Mouse (Mus musculus) hindbrain, embryonic 12.5 days (tissue): ENCODE results near the gene Rnd3. TPM values are rescaled to one million over a fixed set of nuclear protein-coding genes. Genes with fewer than 3 reads are reported as not detected.
A peak's percentile ranks its signal among the peaks of the same experiment; 100 is the strongest.

Source experiments
- ATAC-seq: fragments of 200-750 bp; cut with Nextera tagmentation; 2 replicates; pipeline ENCODE4 v1.8.0; 2017; ENCODE audit warnings: moderate TSS enrichment; ENCODE audit not compliant: low FRiP score
- H3K27ac ChIP-seq: fragments of 300-500 bp; sonication (generic); 2 replicates; pipeline ENCODE4 v1.5.1; 2016; ENCODE audit warnings: mild to moderate bottlenecking
- H3K27me3 ChIP-seq: fragments of 300-500 bp; sonication (generic); 2 replicates; pipeline ENCODE4 v1.6.1; 2016; ENCODE audit warnings: mild to moderate bottlenecking
- H3K36me3 ChIP-seq: fragments of 300-500 bp; sonication (generic); 2 replicates; pipeline ENCODE4 v1.6.1; 2016; ENCODE audit warnings: mild to moderate bottlenecking
- H3K4me1 ChIP-seq: fragments of 300-500 bp; sonication (generic); 2 replicates; pipeline ENCODE4 v1.6.1; 2016
- H3K4me2 ChIP-seq: fragments of 300-500 bp; sonication (generic); replicated peaks from 2 replicates; pipeline ENCODE4 v1.6.1; 2016; ENCODE audit warnings: mild to moderate bottlenecking
- H3K4me3 ChIP-seq: fragments of 300-500 bp; sonication (generic); 2 replicates; pipeline ENCODE4 v1.5.1; 2016; ENCODE audit warnings: mild to moderate bottlenecking
- H3K9ac ChIP-seq: fragments of 300-500 bp; sonication (generic); 2 replicates; pipeline ENCODE4 v1.6.1; 2016; ENCODE audit warnings: mild to moderate bottlenecking, moderate library complexity
- H3K9me3 ChIP-seq: fragments of 300-500 bp; sonication (generic); replicated peaks from 2 replicates; pipeline ENCODE4 v1.6.1; 2016; ENCODE audit warnings: mild to moderate bottlenecking
- WGBS: fragments of 180-500 bp; shearing (Covaris S2); methylation state at CpG from one replicate; pipeline ENCODE4 v1.1.7; 2016; 5-methylcytosine and 5-hydroxymethylcytosine counted together
- polyA plus RNA-seq: library from polyadenylated mRNA; unstranded; fragments of >200 nt; fragmentation: Nextera tagmentation; extraction: Ambion mirVana; gene quantifications from 2 replicates; pipeline ENCODE4 v1.2.1, GENCODE M21; 2016

Gene Rnd3
- polyA plus RNA-seq, 1 experiment from 2014 or later, result 321 TPM

- no peaks in the 10 kb centered on the region for H3K27me3 ChIP-seq
- no peak overlapping the region for H3K4me2 ChIP-seq
- 67% methylated on average over 4 of the region's 4 CpGs for WGBS
- no peaks in the 10 kb centered on the region for H3K36me3 ChIP-seq
- H3K9ac ChIP-seq, result no peak overlapping the region
- H3K9me3 ChIP-seq, result no peaks in the 10 kb centered on the region
- no peak for ATAC-seq
- H3K27ac ChIP-seq, result no peak overlapping the region
- no peak overlapping the region for H3K4me3 ChIP-seq
- peaks cover 6% of the 10 kb centered on the region for H3K4me1 ChIP-seq
These were observed 47.7 kb downstream of the Rnd3 start for GRCm38 (mm10) chr2:51101187-51101586.

GRCm38 (mm10) chr2:51099987-51100386 is 48.9 kb downstream of the Rnd3 start:
- Histone ChIP-seq H3K9ac (no peak overlapping the region), H3K9me3 (no peaks in the 10 kb centered on the region), H3K36me3 (no peaks in the 10 kb centered on the region), H3K4me2 (no peak overlapping the region), H3K4me1 (peaks cover 6% of the 10 kb centered on the region), H3K27ac (peak overlapping the region; percentile 7; the same call in 1 of the 2 replicates), H3K27me3 (no peaks in the 10 kb centered on the region), H3K4me3 (no peak overlapping the region)
- ATAC-seq, result no peak
- 56% methylated on average over 9 of the region's 9 CpGs for WGBS

DNA sequence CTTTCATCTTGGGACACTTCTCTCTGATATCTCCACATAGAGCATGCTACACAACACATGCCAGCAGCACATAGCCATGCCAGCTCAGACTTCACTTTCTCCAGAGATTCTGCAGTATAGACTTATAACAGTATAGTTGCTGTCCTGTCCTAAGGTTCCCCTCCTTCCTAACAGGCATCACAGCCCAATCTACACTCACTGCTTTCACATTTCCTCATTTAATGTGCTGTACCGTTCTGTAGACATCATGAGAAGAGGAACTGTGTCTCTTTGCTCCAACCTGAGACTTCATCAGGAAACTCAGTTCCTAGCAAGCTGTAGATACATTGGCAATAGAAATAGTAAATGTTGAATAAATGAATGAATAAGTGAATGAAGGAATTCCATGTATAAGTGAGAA is 49.7 kb downstream of the Rnd3 start:
- no peak overlapping the region for H3K4me2 ChIP-seq
- no peaks in the 10 kb centered on the region for H3K9me3 ChIP-seq
- no peaks in the 10 kb centered on the region for H3K27me3 ChIP-seq
- H3K4me3 ChIP-seq, result no peak overlapping the region
- 86% methylated on average over 1 of the region's 1 CpGs for WGBS
- no peak overlapping the region for H3K27ac ChIP-seq
- H3K4me1 ChIP-seq, result peaks cover 6% of the 10 kb centered on the region
- no peak for ATAC-seq
- no peaks in the 10 kb centered on the region for H3K36me3 ChIP-seq
- H3K9ac ChIP-seq, result no peak overlapping the region

GRCm38 (mm10) chr2:51090688-51091087 is 58.2 kb downstream of the Rnd3 start:
- no peak overlapping the region for H3K4me2 ChIP-seq
- H3K36me3 ChIP-seq, result no peaks in the 10 kb centered on the region
- ATAC-seq, result no peak
- 58% methylated on average over 7 of the region's 7 CpGs for WGBS
- H3K4me3 ChIP-seq, result no peak overlapping the region
- peaks cover 42% of the 10 kb centered on the region for H3K4me1 ChIP-seq
- no peaks in the 10 kb centered on the region for H3K27me3 ChIP-seq
- no peak overlapping the region for H3K9ac ChIP-seq
- H3K9me3 ChIP-seq, result no peaks in the 10 kb centered on the region
- peak overlapping the region; percentile 67 for H3K27ac ChIP-seq

- no peak overlapping the region for H3K4me2 ChIP-seq
- no peak overlapping the region for H3K4me3 ChIP-seq
- H3K4me1 ChIP-seq, result peaks cover 42% of the 10 kb centered on the region
- 25% methylated on average over 8 of the region's 8 CpGs for WGBS
- no peak overlapping the region for H3K9ac ChIP-seq
- peak overlapping the region; percentile 67 for H3K27ac ChIP-seq
- H3K27me3 ChIP-seq, result no peaks in the 10 kb centered on the region
- no peaks in the 10 kb centered on the region for H3K36me3 ChIP-seq
- ATAC-seq, result peak; percentile 70
- no peaks in the 10 kb centered on the region for H3K9me3 ChIP-seq
These were observed 58.9 kb downstream of the Rnd3 start for GRCm38 (mm10) chr2:51090049-51090448.

DNA sequence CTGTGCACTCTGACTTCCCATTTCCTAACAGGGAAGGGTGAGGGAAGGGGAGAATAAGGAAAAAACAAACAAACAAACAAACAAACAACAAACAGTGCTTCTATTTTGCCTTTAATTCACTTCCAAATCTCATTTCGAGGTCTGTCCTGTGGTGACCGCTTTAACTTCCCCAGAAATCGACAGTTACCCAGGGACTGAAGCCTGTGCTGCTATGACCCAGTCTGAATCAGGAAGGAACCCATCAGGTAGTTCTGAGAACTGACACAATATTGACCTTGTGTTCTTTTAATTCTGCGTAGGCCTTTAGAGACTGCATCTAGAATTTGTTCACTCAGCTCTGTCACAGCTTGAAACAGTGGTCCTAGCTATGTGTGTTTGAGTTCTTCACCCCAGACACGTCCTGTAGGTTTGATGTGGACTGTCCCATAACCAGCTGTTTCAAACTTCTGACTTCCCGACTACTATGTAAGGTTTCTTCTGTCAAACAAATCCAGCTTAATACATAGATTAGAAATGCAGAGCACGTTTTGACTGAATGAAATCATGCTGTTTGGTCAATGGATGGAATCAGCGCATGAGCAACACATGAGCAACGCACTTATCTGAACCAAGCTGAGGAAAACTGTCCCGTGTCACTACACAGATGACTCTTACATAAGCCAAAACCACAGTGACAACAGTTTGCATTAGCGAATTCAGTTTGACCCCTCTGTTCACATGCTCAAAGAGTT is 59.9 kb downstream of the Rnd3 start:
- H3K27ac ChIP-seq, result peak overlapping the region; percentile 91
- no peaks in the 10 kb centered on the region for H3K36me3 ChIP-seq
- H3K4me1 ChIP-seq, result peaks cover 47% of the 10 kb centered on the region
- no peaks in the 10 kb centered on the region for H3K27me3 ChIP-seq
- no peak for ATAC-seq
- H3K4me3 ChIP-seq, result no peak overlapping the region
- H3K9me3 ChIP-seq, result no peaks in the 10 kb centered on the region
- 75% methylated on average over 11 of the region's 11 CpGs for WGBS
- H3K9ac ChIP-seq, result no peak overlapping the region
- no peak overlapping the region for H3K4me2 ChIP-seq

GRCm38 (mm10) chr2:51088123-51088453 is 60.8 kb downstream of the Rnd3 start:
- Histone ChIP-seq H3K9me3 (no peaks in the 10 kb centered on the region), H3K4me1 (peaks cover 49% of the 10 kb centered on the region), H3K4me2 (peak overlapping the region; percentile 35), H3K4me3 (no peak overlapping the region), H3K36me3 (no peaks in the 10 kb centered on the region), H3K27me3 (no peaks in the 10 kb centered on the region), H3K27ac (peak overlapping the region; percentile 91), H3K9ac (0 out of 2 replicates have a peak overlapping the region, but pooled peaks have one; percentile 19)
- 34% methylated on average over 3 of the region's 3 CpGs for WGBS
- peak; percentile 39 for ATAC-seq

- Histone ChIP-seq H3K27ac (peak overlapping the region; percentile 91), H3K4me3 (no peak overlapping the region), H3K36me3 (no peaks in the 10 kb centered on the region), H3K4me2 (peak overlapping the region; percentile 35), H3K27me3 (no peaks in the 10 kb centered on the region), H3K9me3 (no peaks in the 10 kb centered on the region), H3K4me1 (peaks cover 49% of the 10 kb centered on the region), H3K9ac (0 out of 2 replicates have a peak overlapping the region, but pooled peaks have one; percentile 19)
- ATAC-seq, result peak; percentile 90
- 22% methylated on average over 12 of the region's 12 CpGs for WGBS
These were observed 61.4 kb downstream of the Rnd3 start for GRCm38 (mm10) chr2:51087307-51088122.

- H3K4me3 ChIP-seq, result no peak overlapping the region
- no peaks in the 10 kb centered on the region for H3K36me3 ChIP-seq
- no peak overlapping the region for H3K4me2 ChIP-seq
- no peaks in the 10 kb centered on the region for H3K27me3 ChIP-seq
- no peaks in the 10 kb centered on the region for H3K9me3 ChIP-seq
- WGBS, result 49% methylated on average over 11 of the region's 11 CpGs
- peak overlapping the region; percentile 57; the same call in 1 of the 2 replicates for H3K27ac ChIP-seq
- H3K9ac ChIP-seq, result no peak overlapping the region
- no peak for ATAC-seq
- peaks cover 52% of the 10 kb centered on the region for H3K4me1 ChIP-seq
These were observed 63.8 kb downstream of the Rnd3 start for GRCm38 (mm10) chr2:51085155-51085554.

DNA sequence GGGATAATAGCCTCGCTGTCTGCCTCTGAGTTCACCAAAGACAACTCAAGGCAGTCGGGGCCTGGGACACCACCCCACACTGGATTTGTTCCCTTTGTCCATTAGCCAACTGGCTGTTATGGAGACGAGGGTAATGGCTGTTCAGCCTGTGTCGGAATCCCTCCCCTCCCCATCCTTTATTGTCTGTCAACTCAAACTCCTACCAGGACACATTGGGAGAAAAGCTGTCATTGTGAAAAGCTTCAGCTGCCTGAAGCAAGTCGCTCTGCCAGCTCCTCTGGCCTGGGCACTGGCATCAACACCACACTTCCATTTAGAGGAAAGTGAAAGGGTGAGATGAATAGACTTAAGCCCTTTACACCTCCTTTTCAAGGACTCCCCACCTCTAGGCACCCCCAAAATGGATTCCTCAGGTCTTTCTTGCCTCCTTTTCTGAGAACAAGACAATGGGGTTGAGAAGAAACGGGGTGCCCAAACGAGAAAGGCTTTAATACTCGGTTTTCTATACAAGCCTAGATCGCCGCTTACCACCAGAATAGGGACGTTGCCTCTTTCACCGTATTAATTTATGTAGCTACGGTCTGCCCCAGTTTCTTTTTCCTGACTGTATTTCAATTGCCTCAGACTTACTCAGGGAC is 66.1 kb downstream of the Rnd3 start:
- H3K4me1 ChIP-seq, result peaks cover 35% of the 10 kb centered on the region
- ATAC-seq, result peak; percentile 74

More for the DNA sequence above, 66.1 kb downstream of the Rnd3 start:
- Histone ChIP-seq H3K27ac (peak overlapping the region; percentile 53), H3K4me2 (no peak overlapping the region), H3K4me3 (no peak overlapping the region), H3K27me3 (no peaks in the 10 kb centered on the region), H3K36me3 (no peaks in the 10 kb centered on the region), H3K9ac (no peak overlapping the region), H3K9me3 (no peaks in the 10 kb centered on the region)
- 53% methylated on average over 13 of the region's 13 CpGs for WGBS
